Mouse (Mus musculus) liver, embryonic 12.5 days (tissue): Measurements from ENCODE around the gene Grm7. TPM values are rescaled to one million over a fixed set of nuclear protein-coding genes. Genes with fewer than 3 reads are reported as not detected.

ENCODE experiments used
- ATAC-seq: fragments of 200-750 bp; cut with Nextera tagmentation; 2 replicates; pipeline ENCODE4 v1.8.0; 2017; ENCODE audit warnings: moderate number of reproducible peaks, mild to moderate bottlenecking, moderate library complexity
- H3K27ac ChIP-seq: fragments of 300-500 bp; sonication (generic); 2 replicates; pipeline ENCODE4 v1.5.1; 2016; ENCODE audit warnings: mild to moderate bottlenecking
- H3K27me3 ChIP-seq: fragments of 300-500 bp; sonication (generic); replicated peaks from 2 replicates; pipeline ENCODE4 v1.6.1; 2016; ENCODE audit warnings: mild to moderate bottlenecking, moderate library complexity
- H3K36me3 ChIP-seq: fragments of 300-500 bp; sonication (generic); 2 replicates; pipeline ENCODE4 v1.6.1; 2016; ENCODE audit warnings: mild to moderate bottlenecking, moderate library complexity
- H3K4me1 ChIP-seq: fragments of 300-500 bp; sonication (generic); 2 replicates; pipeline ENCODE4 v1.6.1; 2016
- H3K4me2 ChIP-seq: fragments of 300-500 bp; sonication (generic); 2 replicates; pipeline ENCODE4 v1.6.1; 2016; ENCODE audit warnings: mild to moderate bottlenecking, moderate library complexity
- H3K4me3 ChIP-seq: fragments of 300-500 bp; sonication (generic); 2 replicates; pipeline ENCODE4 v1.5.1; 2016; ENCODE audit warnings: mild to moderate bottlenecking, moderate library complexity
- H3K9ac ChIP-seq: fragments of 300-500 bp; sonication (generic); 2 replicates; pipeline ENCODE4 v1.6.1; 2016; ENCODE audit warnings: mild to moderate bottlenecking, moderate library complexity
- H3K9me3 ChIP-seq: fragments of 300-500 bp; sonication (generic); replicated peaks from 2 replicates; pipeline ENCODE4 v1.6.1; 2016; ENCODE audit warnings: mild to moderate bottlenecking, moderate library complexity
- WGBS: fragments of 180-500 bp; shearing (Covaris S2); methylation state at CpG from one replicate; pipeline ENCODE4 v1.1.7; 2016; ENCODE audit not compliant: insufficient replicate concordance; 5-methylcytosine and 5-hydroxymethylcytosine counted together
- polyA plus RNA-seq: library from polyadenylated mRNA; unstranded; fragments of >200 nt; fragmentation: Nextera tagmentation; extraction: Ambion mirVana; gene quantifications from 2 replicates; pipeline ENCODE4 v1.2.1, GENCODE M21; 2016

Gene Grm7
- polyA plus RNA-seq, 1 experiment from 2014 or later: 0.10 TPM

GRCm38 (mm10) chr6:111610396-111610795 lies 965.0 kb downstream of the Grm7 start:
- H3K36me3 ChIP-seq: no peaks in the 10 kb centered on the region
- 55% methylated on average over 3 of the region's 3 CpGs for WGBS
- no peaks in the 10 kb centered on the region for H3K4me1 ChIP-seq
- H3K9me3 ChIP-seq: no peaks in the 10 kb centered on the region
- no peaks in the 10 kb centered on the region for H3K27me3 ChIP-seq
- no peak overlapping the region for H3K4me2 ChIP-seq
- H3K4me3 ChIP-seq: no peak overlapping the region
- H3K9ac ChIP-seq: no peak overlapping the region
- no peak overlapping the region for H3K27ac ChIP-seq
- ATAC-seq: no peak

- H3K4me3 ChIP-seq: no peak overlapping the region
- no peaks in the 10 kb centered on the region for H3K27me3 ChIP-seq
- H3K4me2 ChIP-seq: no peak overlapping the region
- H3K4me1 ChIP-seq: no peaks in the 10 kb centered on the region
- ATAC-seq: no peak
- H3K36me3 ChIP-seq: no peaks in the 10 kb centered on the region
- no peak overlapping the region for H3K9ac ChIP-seq
- H3K27ac ChIP-seq: no peak overlapping the region
- H3K9me3 ChIP-seq: no peaks in the 10 kb centered on the region
Measured at GRCm38 (mm10) chr6:111613834-111614233, 968.5 kb downstream of the Grm7 start.
